Mouse (Mus musculus) left cerebral cortex, postnatal 25 days (tissue): ENCODE results near the gene Hoxc6. TPM values are rescaled to one million over a fixed set of nuclear protein-coding genes. Genes with fewer than 3 reads are reported as not detected.
A peak's percentile ranks its signal among the peaks of the same experiment; 100 is the strongest.

Source experiments
- DNase-seq, 2 experiments: peaks; one replicate each; pipeline ENCODE4 v3.0.0; 2022; ENCODE audit warnings: low spot score in 2 of 2, mixed read lengths in 1 of 2
- intact Hi-C: fragments of 180-260 bp; cut with DNase I; formaldehyde crosslinking; loops from one replicate; pipeline ENCODE4 v1.15.1; 2025
- total RNA-seq, 2 experiments: library from RNA; stranded (reverse); gene quantifications; 2 replicates each; pipeline ENCODE4 v1.2.3; 2021

Gene Hoxc6
- total RNA-seq, 2 experiments from 2014 or later: not detected

GRCm38 (mm10) chr15:103009265-103010111 is 11.4 kb downstream of the Hoxc6 start:
- no peak for DNase-seq
- intact Hi-C loops: loop anchor here (5.0 kb wide), 1 partner anchor 113 kb away; no protein-coding TSS in a partner anchor

GRCm38 (mm10) chr15:103010112-103010846 is 12.2 kb downstream of the Hoxc6 start:
- intact Hi-C loops: loop anchor here (5.0 kb wide), 1 partner anchor 112 kb away; no protein-coding TSS in a partner anchor
- no peak for DNase-seq

GRCm38 (mm10) chr15:103010847-103011555 is 12.9 kb downstream of the Hoxc6 start:
- no peak for DNase-seq
- intact Hi-C loops: loop anchor here (5.0 kb wide), 1 partner anchor 111 kb away; no protein-coding TSS in a partner anchor

DNA sequence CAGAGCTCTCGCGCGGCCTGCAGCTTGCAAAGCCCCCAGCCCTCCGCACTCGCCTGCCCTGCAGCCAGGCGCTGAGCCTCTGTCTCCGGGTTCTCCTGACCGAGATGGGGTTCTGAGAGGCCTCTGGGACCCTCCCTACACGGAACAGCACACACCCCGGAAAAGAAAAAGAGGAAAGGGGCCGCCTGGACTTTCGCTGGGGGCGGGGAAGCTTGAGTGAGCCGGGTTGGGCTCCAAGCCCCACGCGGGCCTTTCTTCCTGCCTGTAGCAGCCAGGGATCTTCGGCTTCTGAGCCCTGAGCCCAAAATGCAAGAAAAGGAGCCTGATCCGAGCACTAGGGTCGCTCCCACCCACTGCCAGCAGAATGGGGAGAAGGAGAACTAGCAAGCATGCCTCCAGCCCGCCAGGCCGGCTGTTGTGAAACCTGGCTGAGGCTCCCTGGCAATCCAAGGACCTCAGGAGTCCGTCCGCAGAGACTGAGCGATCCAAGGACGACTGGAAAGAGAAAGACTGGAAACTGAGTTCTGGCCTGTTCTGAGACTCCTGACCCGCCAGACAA is 13.9 kb downstream of the Hoxc6 start:
- intact Hi-C loops: loop anchor here (2.0 to 5.0 kb wide), 2 partner anchors 110 to 161 kb away; no protein-coding TSS in a partner anchor
- DNase-seq: no peak

- DNase-seq: peak; percentile 40 to 44
- intact Hi-C loops: loop anchor here (1.0 to 5.0 kb wide), 3 partner anchors 109 to 159 kb away; no protein-coding TSS in a partner anchor
Measured at GRCm38 (mm10) chr15:103013238-103013984, 15.4 kb downstream of the Hoxc6 start.

DNA sequence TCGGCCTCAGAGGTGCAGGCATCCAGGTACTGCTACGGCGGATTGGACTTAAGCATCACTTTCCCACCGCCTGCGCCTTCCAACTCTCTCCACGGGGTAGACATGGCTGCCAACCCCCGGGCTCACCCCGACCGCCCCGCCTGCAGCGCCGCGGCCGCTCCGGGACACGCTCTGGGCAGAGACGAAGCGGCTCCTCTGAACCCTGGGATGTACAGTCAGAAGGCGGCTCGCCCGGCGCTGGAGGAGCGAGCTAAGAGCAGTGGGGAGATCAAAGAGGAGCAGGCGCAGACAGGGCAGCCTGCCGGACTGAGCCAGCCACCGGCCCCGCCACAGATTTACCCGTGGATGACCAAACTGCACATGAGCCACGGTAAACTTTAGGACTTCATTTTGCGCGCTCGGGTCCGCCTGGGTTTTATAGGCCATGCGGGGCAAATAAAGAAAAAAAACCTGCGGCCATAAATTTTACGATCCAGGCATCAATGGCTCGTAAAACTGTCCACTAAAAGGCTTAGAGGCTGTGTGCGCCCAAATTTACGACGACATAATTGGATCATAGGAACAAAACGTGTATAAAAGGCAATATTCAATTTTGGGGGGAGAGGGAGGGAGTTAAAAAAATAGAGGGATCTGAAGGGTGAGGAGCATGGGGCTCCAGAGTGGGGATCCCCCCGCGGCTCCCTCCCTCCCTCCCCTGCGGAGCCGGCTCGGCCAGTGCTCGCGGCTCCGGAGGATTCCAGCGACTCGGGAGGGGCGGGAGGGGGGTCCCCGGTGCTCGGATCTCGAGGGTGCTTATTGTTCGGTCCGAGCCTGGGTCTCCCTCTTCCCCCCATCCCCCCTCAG is 16.3 kb downstream of the Hoxc6 start:
- DNase-seq: no peak
- intact Hi-C loops: loop anchor here (5.0 kb wide), 1 partner anchor 108 kb away; no protein-coding TSS in a partner anchor

DNA sequence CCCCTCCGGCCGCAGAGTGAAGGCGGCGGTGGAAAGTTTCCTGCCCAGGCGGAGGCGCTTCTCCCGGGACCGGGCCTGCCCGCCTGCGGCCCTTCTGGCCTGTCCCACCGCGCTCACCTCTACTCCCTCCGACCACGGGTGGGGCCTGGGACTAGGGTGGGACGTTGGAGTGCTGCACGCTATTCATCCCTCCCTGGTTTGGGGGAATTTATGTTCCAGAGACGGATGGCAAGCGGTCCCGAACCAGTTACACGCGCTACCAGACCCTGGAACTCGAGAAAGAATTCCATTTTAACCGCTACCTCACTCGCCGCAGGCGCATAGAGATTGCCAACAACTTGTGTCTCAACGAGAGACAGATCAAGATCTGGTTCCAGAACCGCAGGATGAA is 16.9 kb downstream of the Hoxc6 start:
- intact Hi-C loops: no loop called here
- no peak for DNase-seq

DNA sequence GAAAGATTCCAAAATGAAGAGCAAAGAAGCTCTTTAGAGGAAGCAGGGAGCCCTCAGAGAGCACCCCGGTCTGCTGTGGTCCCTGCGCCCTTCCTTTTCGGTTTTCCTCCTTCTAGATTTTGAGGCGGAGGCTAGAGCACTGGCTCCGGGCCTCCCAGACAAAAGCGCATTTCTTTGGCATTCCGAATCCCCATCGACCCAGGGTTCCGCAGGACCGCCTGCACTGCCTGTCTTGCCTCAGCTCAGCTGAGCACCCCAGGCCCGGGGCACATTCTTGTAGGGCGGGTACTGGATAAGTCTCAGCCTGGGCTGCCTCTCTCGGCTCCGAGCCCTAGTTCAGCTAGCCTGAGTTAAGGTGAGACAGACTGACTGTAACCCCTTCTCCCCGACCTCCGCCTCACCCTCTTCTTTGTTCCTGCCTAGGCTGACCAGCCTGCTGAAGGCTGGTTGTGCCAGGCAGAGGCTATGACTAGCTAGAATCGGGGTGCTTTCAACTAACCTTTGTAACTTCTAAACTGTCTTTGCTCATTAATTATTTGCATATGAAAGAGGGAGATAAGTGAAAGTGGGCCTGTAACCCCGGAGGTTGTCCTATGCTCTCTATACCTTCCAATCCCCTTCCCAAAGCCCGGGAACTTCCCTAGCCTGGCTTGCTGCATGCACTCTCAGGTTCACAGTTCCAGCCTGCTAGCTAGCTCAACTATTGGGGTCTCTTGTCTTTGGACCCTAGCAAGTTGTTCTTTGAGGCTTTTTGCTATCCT is 17.5 kb downstream of the Hoxc6 start:
- intact Hi-C loops: no loop called here
- no peak for DNase-seq

DNA sequence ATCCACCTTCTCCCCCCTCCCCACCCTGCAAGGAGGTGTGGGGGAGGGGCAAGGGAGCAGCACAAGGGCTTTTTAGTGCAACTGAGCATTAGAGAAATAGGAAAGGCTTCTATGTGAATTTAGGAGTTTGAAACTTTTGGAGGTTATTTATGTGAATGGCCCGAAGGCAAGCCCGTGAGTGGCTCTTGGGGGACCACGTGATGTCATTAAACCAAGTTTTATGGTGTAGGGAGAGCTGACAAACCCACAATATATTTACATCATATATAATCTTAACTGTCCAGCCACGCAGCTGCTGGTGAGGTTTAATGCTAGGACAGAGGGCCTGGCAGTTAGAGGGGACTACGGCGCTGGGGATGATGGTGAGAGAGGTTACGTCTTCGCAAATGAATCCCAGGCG is 20.6 kb downstream of the Hoxc6 start, which contains the start of gene Hoxc4:
Gene Hoxc4, plus strand, starts transcription at position 299 of the 400 bp plus-strand sequence.
- intact Hi-C loops: no loop called here
- no peak for DNase-seq

DNA sequence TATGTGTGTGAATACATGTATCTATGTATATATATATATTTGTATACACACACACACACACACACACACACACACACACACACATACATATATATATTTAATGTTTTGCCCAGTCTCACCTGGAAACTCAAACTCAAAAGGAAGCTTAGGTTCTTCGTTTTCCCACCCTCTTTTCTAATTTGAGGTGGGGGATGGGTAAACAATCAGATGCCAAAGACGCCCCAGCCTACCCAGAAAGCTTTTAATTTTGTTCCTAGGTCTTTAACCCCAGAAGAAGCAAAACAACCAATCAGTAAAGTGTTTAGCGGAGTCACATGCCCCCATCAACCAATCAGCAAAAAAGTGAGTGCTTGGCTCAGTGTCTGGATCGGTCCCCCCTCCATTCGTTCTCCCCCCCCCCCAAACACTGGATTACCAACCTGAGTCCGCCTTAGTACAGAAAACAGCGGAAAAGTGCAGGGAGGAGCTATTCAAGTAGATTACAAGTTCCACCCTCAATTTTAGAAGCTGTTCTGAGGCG is 22.9 kb downstream of the Hoxc6 start:
- DNase-seq: no peak
- intact Hi-C loops: no loop called here

DNA sequence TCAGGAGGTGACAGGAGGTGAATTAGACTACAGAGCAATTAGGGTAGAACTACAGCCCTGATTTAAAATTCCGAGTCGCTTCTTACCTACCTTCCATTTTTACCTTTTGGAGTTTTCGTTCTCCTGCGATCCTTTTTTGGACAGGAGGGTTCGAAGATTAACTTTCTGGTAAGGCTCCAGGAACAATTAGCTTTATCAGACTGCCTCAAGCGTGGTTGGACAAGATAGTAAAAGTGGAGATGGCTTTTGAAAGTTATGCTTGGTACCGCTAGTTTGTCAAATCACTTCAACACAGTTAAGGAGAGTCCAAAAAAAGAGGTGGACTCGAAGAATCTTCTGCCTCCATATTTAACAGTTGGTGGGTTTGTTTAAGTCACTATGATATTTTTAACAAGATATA is 23.5 kb downstream of the Hoxc6 start:
- DNase-seq: no peak
- intact Hi-C loops: no loop called here

GRCm38 (mm10) chr15:103024131-103024530 is 26.1 kb downstream of the Hoxc6 start:
- DNase-seq: no peak
- intact Hi-C loops: no loop called here

- intact Hi-C loops: no loop called here
- DNase-seq: no peak
Measured at GRCm38 (mm10) chr15:103027266-103028235, 29.5 kb downstream of the Hoxc6 start.

GRCm38 (mm10) chr15:103028916-103029512 is 31.0 kb downstream of the Hoxc6 start:
- intact Hi-C loops: no loop called here

GRCm38 (mm10) chr15:103030142-103030541 is 32.1 kb downstream of the Hoxc6 start:
- no peak for DNase-seq
- intact Hi-C loops: loop anchor here (10.0 kb wide), 1 partner anchor 105 kb away; the partner anchor contains the start of gene Hoxc13

More at GRCm38 (mm10) chr15:103028916-103029512, 31.0 kb downstream of the Hoxc6 start:
- no peak for DNase-seq
